Mouse (Mus musculus): ENCODE results near the gene Gm15217. TPM values are rescaled to one million over a fixed set of nuclear protein-coding genes. Genes with fewer than 3 reads are reported as not detected.

The Gm15217 gene
- polyA plus RNA-seq, 1 experiment, result not detected

DNA sequence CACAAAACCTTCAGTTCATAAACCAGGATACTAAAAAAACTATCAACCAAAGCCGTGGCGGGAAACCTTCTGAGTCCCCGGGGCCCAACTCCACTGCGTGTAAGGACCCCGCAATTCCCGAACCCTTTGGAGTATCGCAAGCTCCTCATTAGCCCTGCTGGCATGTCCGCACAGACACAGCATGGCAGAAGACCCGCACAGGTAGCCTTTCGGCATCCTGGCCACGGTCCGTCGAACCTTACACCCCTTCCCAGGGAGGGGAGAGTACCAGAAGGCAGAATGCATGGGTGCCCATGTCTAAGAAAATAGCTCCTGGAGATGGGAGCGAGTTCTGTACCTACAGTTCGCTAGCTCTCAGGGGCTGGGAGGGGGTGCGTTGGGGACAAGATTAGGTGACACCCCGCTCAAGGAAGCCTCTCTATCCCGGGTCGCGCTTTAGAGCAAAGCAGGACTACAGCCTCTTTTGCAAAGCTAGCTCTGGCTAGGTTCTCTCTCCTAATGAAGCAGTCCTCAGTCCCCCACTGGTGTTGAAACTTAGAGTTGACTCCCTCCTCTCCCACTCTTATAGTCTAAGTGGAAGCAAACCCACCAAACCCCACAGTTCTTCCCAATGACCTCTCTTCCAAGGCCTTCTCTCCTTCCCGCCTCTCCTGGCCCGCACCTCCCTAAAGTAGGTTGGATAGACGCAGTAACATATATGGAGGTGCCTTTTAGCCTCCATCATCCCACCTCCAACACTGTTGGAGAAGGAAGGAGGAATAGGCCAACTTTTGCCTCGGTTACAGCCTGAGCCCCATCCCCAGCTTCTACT lies 10.4 kb downstream of the Gm15217 start:
- Histone ChIP-seq H3K27me3 (ENCODE audit: control insufficient read depth) (peaks cover 73% of the 10 kb centered on the region), H3K36me3 (ENCODE audit: control insufficient read depth) (no peaks in the 10 kb centered on the region), H3K9me3 (ENCODE audit: control insufficient read depth, low read length) (no peaks in the 10 kb centered on the region), H3K4me3 (replicated peaks) (no peak overlapping the region), H3K4me1 (ENCODE audit: control insufficient read depth) (no peaks in the 10 kb centered on the region)
- no peak for TF ChIP-seq GATA1 (IDR thresholded peaks at IDR 0.05; ENCODE audit: low read length)
- no peak for TF ChIP-seq TAL1 (IDR thresholded peaks at IDR 0.05; ENCODE audit: low read length)

DNA sequence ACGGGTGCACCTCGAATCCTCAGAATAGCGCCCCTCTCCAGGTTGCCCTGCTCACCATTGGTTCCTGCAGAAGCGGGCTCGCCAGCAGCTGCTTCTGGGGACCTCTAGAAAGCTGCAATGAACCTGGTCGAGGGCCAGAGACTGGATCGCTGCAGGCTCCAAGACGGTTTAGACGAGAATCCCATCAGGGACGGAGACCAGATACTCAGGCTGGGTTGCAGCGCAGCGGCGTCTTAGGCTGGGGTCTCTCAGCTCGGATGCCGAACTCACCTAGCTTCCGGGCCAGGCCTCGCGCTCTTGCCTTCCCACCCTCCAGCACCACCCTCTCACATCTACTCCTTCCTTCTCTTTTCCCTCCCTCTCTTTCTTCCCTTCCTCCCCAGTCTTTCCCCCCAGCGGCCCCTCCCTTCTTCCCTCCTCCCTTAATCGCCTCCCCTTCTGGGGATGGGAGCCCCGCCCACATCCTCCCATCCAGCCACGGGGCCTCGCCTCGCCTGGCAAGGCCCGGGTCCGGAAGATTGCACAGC lies 11.1 kb downstream of the Gm15217 start, which contains the start of gene Bmp4:
Gene Bmp4, minus strand, starts transcription at position 421 of the 527 bp plus-strand sequence.
- Histone ChIP-seq H3K4me1 (ENCODE audit: control insufficient read depth) (no peaks in the 10 kb centered on the region), H3K36me3 (ENCODE audit: control insufficient read depth) (no peaks in the 10 kb centered on the region), H3K4me3 (replicated peaks) (no peak within 1 kb of the TSS), H3K27me3 (ENCODE audit: control insufficient read depth) (peaks cover 67% of the 10 kb centered on the region), H3K9me3 (ENCODE audit: control insufficient read depth, low read length) (no peaks in the 10 kb centered on the region)
- TF ChIP-seq GATA1 (IDR thresholded peaks at IDR 0.05; ENCODE audit: low read length) (no peak), TAL1 (IDR thresholded peaks at IDR 0.05; ENCODE audit: low read length) (no peak)

DNA sequence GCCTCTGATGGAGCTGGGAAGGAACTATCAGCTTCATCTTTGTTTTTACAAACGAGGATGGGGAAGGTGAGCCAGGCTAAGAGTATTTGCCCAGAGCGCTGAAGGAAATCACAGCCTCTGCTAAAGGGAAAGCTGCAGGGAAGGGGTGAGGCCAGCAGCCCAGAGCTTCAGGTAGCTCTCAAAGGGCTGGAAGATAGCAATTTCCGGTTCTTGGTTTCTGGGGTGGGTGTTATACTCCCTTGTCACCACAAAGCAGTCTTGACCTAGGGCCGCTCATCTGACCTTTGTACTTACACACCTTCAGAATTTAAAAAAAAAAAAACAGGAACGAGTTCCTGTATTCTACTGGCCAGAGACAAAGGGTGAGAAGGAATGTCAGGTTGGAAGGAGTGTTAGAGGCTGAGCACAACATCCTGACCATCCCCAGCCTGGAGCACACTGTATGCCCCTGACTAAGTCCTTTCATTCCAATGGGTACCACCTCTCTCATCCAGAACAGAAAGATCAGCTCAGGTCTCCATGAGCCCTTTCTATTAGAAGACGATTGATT lies 12.5 kb downstream of the Gm15217 start:
- Histone ChIP-seq H3K27me3 (ENCODE audit: control insufficient read depth) (peaks cover 53% of the 10 kb centered on the region), H3K4me3 (replicated peaks) (no peak overlapping the region), H3K9me3 (ENCODE audit: control insufficient read depth, low read length) (no peaks in the 10 kb centered on the region), H3K36me3 (ENCODE audit: control insufficient read depth) (no peaks in the 10 kb centered on the region), H3K4me1 (ENCODE audit: control insufficient read depth) (no peaks in the 10 kb centered on the region)
- TF ChIP-seq TAL1 (IDR thresholded peaks at IDR 0.05; ENCODE audit: low read length) (no peak), GATA1 (IDR thresholded peaks at IDR 0.05; ENCODE audit: low read length) (no peak)

DNA sequence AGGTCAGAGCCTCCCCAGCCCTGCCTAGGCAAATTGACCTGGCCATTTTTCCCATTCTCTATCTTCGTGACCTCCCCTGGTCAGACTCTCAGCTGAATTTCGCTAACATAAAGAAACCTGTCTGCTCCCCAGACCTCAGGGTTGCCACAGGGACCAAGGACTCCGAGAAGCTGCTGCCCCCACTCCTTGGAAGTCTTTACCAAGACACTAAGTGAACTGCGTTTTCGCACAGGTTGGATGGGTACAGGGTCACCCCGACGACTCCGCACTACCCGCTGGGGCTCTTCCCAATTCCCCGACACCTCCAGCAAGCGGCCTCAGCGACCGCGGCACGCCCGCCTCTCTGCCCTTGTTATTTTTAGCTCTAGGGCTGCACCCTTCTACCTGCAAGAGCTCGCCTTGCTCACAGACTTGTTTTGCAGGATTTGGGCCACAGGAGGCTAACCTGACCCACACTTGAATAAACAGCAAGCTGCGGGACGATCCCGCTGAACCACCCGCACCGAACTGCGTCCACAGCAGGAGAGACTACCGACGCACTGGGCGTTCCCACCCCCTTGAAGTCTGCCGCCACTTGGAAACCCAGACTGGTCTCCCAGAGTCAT lies 19.0 kb downstream of the Gm15217 start:
- Histone ChIP-seq H3K4me1 (ENCODE audit: control insufficient read depth) (no peaks in the 10 kb centered on the region), H3K36me3 (ENCODE audit: control insufficient read depth) (no peaks in the 10 kb centered on the region), H3K4me3 (replicated peaks) (no peak overlapping the region), H3K9me3 (ENCODE audit: control insufficient read depth, low read length) (no peaks in the 10 kb centered on the region), H3K27me3 (ENCODE audit: control insufficient read depth) (peaks cover 27% of the 10 kb centered on the region)
- TF ChIP-seq TAL1 (IDR thresholded peaks at IDR 0.05; ENCODE audit: low read length), result no peak

DNA sequence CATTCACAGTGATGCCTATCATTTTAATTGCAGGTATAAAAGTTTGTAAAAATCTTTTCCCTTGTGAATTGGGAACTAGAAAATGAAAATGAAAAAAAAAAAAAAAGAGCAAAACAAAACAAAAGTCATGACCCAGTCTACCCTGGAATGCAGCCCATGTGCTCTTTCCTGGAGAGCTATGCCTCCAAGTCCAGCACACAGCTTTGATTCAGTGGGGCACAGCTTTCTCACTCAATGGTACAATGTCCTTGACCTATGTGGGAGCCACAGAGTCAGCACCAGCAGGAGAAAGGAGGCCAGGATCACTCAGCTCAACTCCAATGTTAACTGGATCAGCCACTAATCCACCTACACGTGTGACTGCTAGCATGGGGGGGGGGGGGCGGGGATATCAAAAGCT lies 20.7 kb downstream of the Gm15217 start:
- Histone ChIP-seq H3K4me3 (replicated peaks) (no peak overlapping the region), H3K36me3 (ENCODE audit: control insufficient read depth) (no peaks in the 10 kb centered on the region), H3K4me1 (ENCODE audit: control insufficient read depth) (no peaks in the 10 kb centered on the region), H3K9me3 (ENCODE audit: control insufficient read depth, low read length) (no peaks in the 10 kb centered on the region), H3K27me3 (ENCODE audit: control insufficient read depth) (peaks cover 27% of the 10 kb centered on the region)
- TF ChIP-seq GATA1 (IDR thresholded peaks at IDR 0.05; ENCODE audit: low read length) (no peak), TAL1 (IDR thresholded peaks at IDR 0.05; ENCODE audit: low read length) (no peak)

DNA sequence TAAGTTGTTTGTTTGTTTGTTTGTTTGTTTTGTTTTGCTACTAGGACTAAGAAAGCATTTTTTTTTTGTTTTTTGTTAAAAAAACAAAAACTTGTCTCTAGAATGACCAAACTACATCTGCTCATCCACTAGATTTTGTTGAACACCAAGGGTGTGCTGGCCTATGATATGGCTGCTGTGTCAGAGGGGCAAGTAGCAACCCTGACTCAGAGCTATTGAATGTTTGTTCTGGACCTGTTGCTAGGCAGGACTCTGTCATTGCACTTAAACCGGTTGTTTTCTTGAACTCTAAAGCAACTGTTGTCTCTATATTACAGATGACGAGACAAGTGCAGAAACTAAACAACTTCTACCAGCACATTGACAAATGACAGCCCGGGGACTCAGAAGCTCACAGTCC lies 29.1 kb downstream of the Gm15217 start:
- TF ChIP-seq TAL1 (IDR thresholded peaks at IDR 0.05; ENCODE audit: low read length) (no peak), GATA1 (IDR thresholded peaks at IDR 0.05; ENCODE audit: low read length) (no peak)
- no peaks in the 10 kb centered on the region for H3K36me3 ChIP-seq (ENCODE audit: control insufficient read depth)
- no peaks in the 10 kb centered on the region for H3K27me3 ChIP-seq (ENCODE audit: control insufficient read depth)
- no peak overlapping the region for H3K4me3 ChIP-seq (replicated peaks)
- no peaks in the 10 kb centered on the region for H3K4me1 ChIP-seq (ENCODE audit: control insufficient read depth)
- no peaks in the 10 kb centered on the region for H3K9me3 ChIP-seq (ENCODE audit: control insufficient read depth, low read length)

DNA sequence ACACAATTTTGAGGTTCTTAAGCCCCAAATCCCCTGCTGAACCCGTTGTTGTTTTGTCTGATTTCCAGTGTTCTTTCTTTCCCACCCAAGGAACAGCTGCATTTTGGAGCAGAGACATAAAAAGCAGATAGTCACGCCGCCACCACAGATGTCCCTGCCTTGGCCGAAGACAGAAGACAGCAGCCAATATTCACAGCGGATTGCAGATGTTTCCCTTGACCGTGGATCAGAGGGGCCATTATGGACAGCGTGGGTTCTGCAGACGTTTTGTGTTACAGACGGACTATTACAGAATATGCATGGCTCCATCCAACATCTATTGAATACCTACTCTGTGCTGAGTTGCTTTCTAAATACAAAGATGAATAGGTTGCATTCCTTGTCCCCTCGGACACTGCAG lies 29.8 kb downstream of the Gm15217 start:
- no peaks in the 10 kb centered on the region for H3K27me3 ChIP-seq (ENCODE audit: control insufficient read depth)
- no peak for TF ChIP-seq TAL1 (IDR thresholded peaks at IDR 0.05; ENCODE audit: low read length)
- H3K4me3 ChIP-seq (replicated peaks), result no peak overlapping the region
- H3K36me3 ChIP-seq (ENCODE audit: control insufficient read depth), result no peaks in the 10 kb centered on the region
- no peaks in the 10 kb centered on the region for H3K4me1 ChIP-seq (ENCODE audit: control insufficient read depth)
- H3K9me3 ChIP-seq (ENCODE audit: control insufficient read depth, low read length), result no peaks in the 10 kb centered on the region

DNA sequence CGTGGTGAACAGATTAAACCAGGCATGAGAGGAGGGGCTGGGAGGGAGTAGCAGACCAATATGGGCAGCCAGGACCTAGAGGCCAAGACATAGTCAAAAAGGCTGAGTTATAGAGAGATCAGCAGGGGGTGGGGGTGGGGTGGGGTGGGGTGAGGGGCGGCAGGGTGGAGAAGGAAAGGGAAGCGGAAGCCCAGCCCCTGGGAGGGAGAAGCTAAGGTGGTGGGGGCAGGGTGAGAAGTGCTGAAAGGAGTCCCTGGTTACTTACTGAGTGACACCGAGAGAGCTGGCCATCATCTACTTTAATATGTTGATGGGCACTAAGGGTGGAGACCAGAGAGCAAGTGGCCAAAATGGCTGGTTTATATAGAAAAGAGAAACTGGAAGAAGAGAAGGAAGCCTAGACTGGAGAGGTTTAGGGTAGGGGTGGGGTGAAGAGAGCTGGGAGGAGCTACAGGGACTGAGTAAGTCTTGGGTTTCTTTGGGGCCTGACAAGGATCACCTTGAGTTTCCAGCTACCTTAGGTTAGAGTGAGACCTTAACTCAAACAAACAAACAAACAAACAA lies 31.4 kb downstream of the Gm15217 start:
- Histone ChIP-seq H3K4me3 (replicated peaks) (no peak overlapping the region), H3K27me3 (ENCODE audit: control insufficient read depth) (no peaks in the 10 kb centered on the region), H3K36me3 (ENCODE audit: control insufficient read depth) (no peaks in the 10 kb centered on the region), H3K4me1 (ENCODE audit: control insufficient read depth) (no peaks in the 10 kb centered on the region), H3K9me3 (ENCODE audit: control insufficient read depth, low read length) (no peaks in the 10 kb centered on the region)
- TF ChIP-seq TAL1 (IDR thresholded peaks at IDR 0.05; ENCODE audit: low read length) (no peak), GATA1 (IDR thresholded peaks at IDR 0.05; ENCODE audit: low read length) (no peak)

DNA sequence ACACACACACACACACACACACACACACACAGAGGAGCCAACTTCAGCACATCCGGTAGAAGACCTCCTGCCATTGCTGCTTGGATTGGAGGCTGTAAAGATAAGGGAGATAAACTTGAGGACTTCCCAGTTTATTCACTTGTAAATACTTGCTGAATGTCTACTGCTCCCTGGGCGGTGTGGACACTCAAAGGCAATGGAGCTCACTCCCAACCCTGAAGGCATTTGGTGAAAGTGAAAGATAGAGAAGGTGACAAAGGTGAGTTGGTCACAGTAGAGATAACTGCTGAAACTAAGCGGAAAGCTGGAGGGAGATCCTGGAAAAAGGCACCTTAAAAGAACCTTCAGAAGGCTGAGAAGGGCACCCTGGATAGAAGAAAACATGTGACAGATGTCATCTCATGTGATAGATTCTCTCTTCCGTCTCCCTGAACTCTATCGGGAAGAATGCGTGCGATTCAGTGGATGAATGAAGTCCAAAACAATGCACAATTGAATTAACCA lies 33.3 kb downstream of the Gm15217 start:
- TF ChIP-seq GATA1 (IDR thresholded peaks at IDR 0.05; ENCODE audit: low read length) (no peak), TAL1 (IDR thresholded peaks at IDR 0.05; ENCODE audit: low read length) (no peak)
- no peaks in the 10 kb centered on the region for H3K9me3 ChIP-seq (ENCODE audit: control insufficient read depth, low read length)
- no peaks in the 10 kb centered on the region for H3K36me3 ChIP-seq (ENCODE audit: control insufficient read depth)
- H3K4me3 ChIP-seq (replicated peaks), result no peak overlapping the region
- no peaks in the 10 kb centered on the region for H3K27me3 ChIP-seq (ENCODE audit: control insufficient read depth)
- H3K4me1 ChIP-seq (ENCODE audit: control insufficient read depth), result no peaks in the 10 kb centered on the region

All from erythroblast, embryonic 14.5 days (primary cell).